In genomic region chr4:43832031-43832430, GRCm38 (mm10) we compare ENCODE assay signal across 22 mouse cellular contexts. TPM values are rescaled to one million over a fixed set of nuclear protein-coding genes. Genes with fewer than 3 reads are reported as not detected.
DNase-seq lines count a peak whose midpoint lies in the region; ATAC-seq and TF ChIP-seq lines count a peak whose summit lies in the region.
"Had no signal": no experiment of that assay in that cellular context is flagged by ENCODE, and none has a peak within 500 bp of the region (broad histone marks: within the 10 kb centered on the region; RNA-seq: fewer than 3 reads in every experiment).

No protein-coding gene starts in this region.

- TF ChIP-seq RAD21 in CH12.LX (IDR thresholded peaks at IDR 0.05; ENCODE audit: low read depth, low read length): no peak; the same call in 1 of the 2 replicates

- no peaks in the 10 kb centered on the region for H3K9me3 ChIP-seq in forebrain, embryonic 11.5 days (ENCODE audit: control insufficient read depth, low read length)
- H3K9me3 ChIP-seq in forebrain, postnatal 0 days (ENCODE audit: low read length): no peaks in the 10 kb centered on the region
- H3K9me3 ChIP-seq in CH12.LX (replicated peaks; ENCODE audit: low read length): no peaks in the 10 kb centered on the region
- no peaks in the 10 kb centered on the region for H3K9me3 ChIP-seq in kidney, embryonic 14.5 days (ENCODE audit: control insufficient read depth, low read length)
- H3K9me3 ChIP-seq: embryonic facial prominence, embryonic 13.5 days; forebrain, embryonic 10.5 days; limb, embryonic 15.5 days; neural tube, embryonic 12.5 days had no signal

- no peak overlapping the region for H3K27ac ChIP-seq in forebrain, embryonic 11.5 days (ENCODE audit: low read depth, low read length)
- H3K27ac ChIP-seq in forebrain, postnatal 0 days (ENCODE audit: low read depth, low read length): no peak overlapping the region
- H3K27ac ChIP-seq in CH12.LX (ENCODE audit: insufficient read depth, low read depth): no peak overlapping the region
- no peak overlapping the region for H3K27ac ChIP-seq in kidney, embryonic 14.5 days (ENCODE audit: low read depth, low read length)
- H3K27ac ChIP-seq: embryonic facial prominence, embryonic 13.5 days; forebrain, embryonic 10.5 days; heart, adult 2 months; limb, embryonic 15.5 days; macrophage; neural tube, embryonic 12.5 days had no signal

- ATAC-seq in forebrain, embryonic 11.5 days (replicated peaks; ENCODE audit: low FRiP score): no peak
- no peak for ATAC-seq in forebrain, postnatal 0 days
- no peak for ATAC-seq in kidney, embryonic 14.5 days (ENCODE audit: low FRiP score, low TSS enrichment)

- no peak overlapping the region for H3K4me2 ChIP-seq in forebrain, embryonic 11.5 days (ENCODE audit: low read depth, low read length, severe bottlenecking)
- H3K4me2 ChIP-seq in forebrain, postnatal 0 days (ENCODE audit: low read depth): no peak overlapping the region
- H3K4me2 ChIP-seq in CH12.LX (ENCODE audit: insufficient read depth, low read depth, poor library complexity, severe bottlenecking): no peak overlapping the region
- no peak overlapping the region for H3K4me2 ChIP-seq in kidney, embryonic 14.5 days (replicated peaks; ENCODE audit: low read depth, low read length)
- H3K4me2 ChIP-seq: embryonic facial prominence, embryonic 13.5 days; limb, embryonic 15.5 days; neural tube, embryonic 12.5 days had no signal

- TF ChIP-seq CTCF in forebrain, postnatal 0 days (IDR thresholded peaks at IDR 0.05; ENCODE audit: low read depth): no peak
- TF ChIP-seq CTCF in lung, adult 2 months (IDR thresholded peaks at IDR 0.05; ENCODE audit: insufficient read depth, low read length): peak; percentile 19; the same call in 1 of the 2 replicates
- peak in 1 of 2 experiments; percentile 41; a peak in 2 of 4 replicates for TF ChIP-seq CTCF in CH12.LX (conservative IDR thresholded peaks at IDR 0.05 in 1 of 2, IDR thresholded peaks at IDR 0.05 in 1 of 2; ENCODE audit: low read depth in 2 of 2, low read length in 2 of 2)

- DNase-seq in forebrain, embryonic 11.5 days (ENCODE audit: low spot score): peak; percentile 50
- DNase-seq in forebrain, postnatal 0 days: no peak
- no peak for DNase-seq in lung, adult 2 months
- DNase-seq in lung, postnatal 25 days (ENCODE audit: low spot score): no peak
- DNase-seq in CH12.LX (ENCODE audit: extremely low read depth) (peak; percentile 10), ZHBTc4 (ENCODE audit: low read depth, low spot score) (peak; percentile 78)
- DNase-seq in Muller cell, postnatal 12 days (ENCODE audit: inconsistent ontology term): no peak
- DNase-seq: cerebellum, postnatal 36 days; heart, postnatal 14 days; thymus, adult 18-20 months had no signal

- H3K36me3 ChIP-seq in forebrain, embryonic 11.5 days (ENCODE audit: control insufficient read depth, insufficient read depth, low read length): no peaks in the 10 kb centered on the region
- H3K36me3 ChIP-seq in forebrain, postnatal 0 days (ENCODE audit: insufficient read depth): no peaks in the 10 kb centered on the region
- no peaks in the 10 kb centered on the region for H3K36me3 ChIP-seq in CH12.LX (replicated peaks in 1 of 2; ENCODE audit: control insufficient read depth in 1 of 2, insufficient read depth in 1 of 2, low read length in 1 of 2)
- no peaks in the 10 kb centered on the region for H3K36me3 ChIP-seq in kidney, embryonic 14.5 days (ENCODE audit: control insufficient read depth, insufficient read depth, low read length)
- H3K36me3 ChIP-seq: embryonic facial prominence, embryonic 13.5 days; forebrain, embryonic 10.5 days; limb, embryonic 15.5 days; neural tube, embryonic 12.5 days had no signal

- WGBS in forebrain, embryonic 11.5 days: 70% methylated on average over 5 of the region's 5 CpGs
- WGBS in forebrain, postnatal 0 days: 74% methylated on average over 5 of the region's 5 CpGs
- WGBS in lung, adult 2 months: 58% methylated on average over 5 of the region's 5 CpGs
- WGBS in kidney, embryonic 14.5 days: 62% methylated on average over 5 of the region's 5 CpGs

- no peaks in the 10 kb centered on the region for H3K27me3 ChIP-seq in forebrain, embryonic 11.5 days (ENCODE audit: control insufficient read depth, insufficient read depth, low read length)
- no peaks in the 10 kb centered on the region for H3K27me3 ChIP-seq in forebrain, postnatal 0 days (ENCODE audit: insufficient read depth, low read length)
- peaks cover 55% of the 10 kb centered on the region for H3K27me3 ChIP-seq in CH12.LX (replicated peaks)
- H3K27me3 ChIP-seq in kidney, embryonic 14.5 days (ENCODE audit: control insufficient read depth, insufficient read depth, low read length): no peaks in the 10 kb centered on the region
- H3K27me3 ChIP-seq: embryonic facial prominence, embryonic 13.5 days; limb, embryonic 15.5 days; neural tube, embryonic 12.5 days had no signal

- TF ChIP-seq EP300 in CH12.LX (IDR thresholded peaks at IDR 0.05; ENCODE audit: low read length): no peak

- no peaks in the 10 kb centered on the region for H3K79me2 ChIP-seq in CH12.LX (replicated peaks; ENCODE audit: control insufficient read depth, extremely low read depth, insufficient read depth, poor library complexity, severe bottlenecking)

- no peaks in the 10 kb centered on the region for H3K4me1 ChIP-seq in forebrain, embryonic 11.5 days (replicated peaks; ENCODE audit: control insufficient read depth, insufficient read depth, low read length)
- no peaks in the 10 kb centered on the region for H3K4me1 ChIP-seq in forebrain, postnatal 0 days (ENCODE audit: insufficient read depth)
- no peaks in the 10 kb centered on the region for H3K4me1 ChIP-seq in lung, adult 2 months (ENCODE audit: control insufficient read depth, insufficient read depth, low read length)
- peaks cover 0 to 13% of the 10 kb centered on the region in 2 experiments; a peak in 2 of 4 replicates for H3K4me1 ChIP-seq in CH12.LX (ENCODE audit: control insufficient read depth in 1 of 2, insufficient read depth in 2 of 2)
- no peaks in the 10 kb centered on the region for H3K4me1 ChIP-seq in kidney, embryonic 14.5 days (ENCODE audit: control insufficient read depth, insufficient read depth, low read length)
- H3K4me1 ChIP-seq: embryonic facial prominence, embryonic 13.5 days; forebrain, embryonic 10.5 days; limb, embryonic 15.5 days; neural tube, embryonic 12.5 days had no signal

- dilution Hi-C loops in CH12.LX (cut with MboI; ENCODE audit: extremely low pct_ligation_motif_present, extremely low pct_unique_long_range_greater_than_20kb, low sequenced_read_pairs): no loop called here

- no peak overlapping the region for H3K4me3 ChIP-seq in forebrain, embryonic 11.5 days (ENCODE audit: low read depth, low read length)
- H3K4me3 ChIP-seq in forebrain, postnatal 0 days (ENCODE audit: low read depth, low read length): no peak overlapping the region
- H3K4me3 ChIP-seq in lung, adult 2 months (replicated peaks; ENCODE audit: extremely low read depth, low read depth, low read length): no peak overlapping the region
- no peak overlapping the region for H3K4me3 ChIP-seq in CH12.LX (replicated peaks in 1 of 3; ENCODE audit: low read depth in 2 of 3, low read length in 2 of 3, poor library complexity in 1 of 3)
- no peak overlapping the region for H3K4me3 ChIP-seq in kidney, embryonic 14.5 days (ENCODE audit: low read length)
- H3K4me3 ChIP-seq: embryonic facial prominence, embryonic 13.5 days; forebrain, embryonic 10.5 days; heart, adult 2 months; limb, embryonic 15.5 days; neural tube, embryonic 12.5 days had no signal

- in situ Hi-C loops in CH12.LX (cut with MboI; ENCODE audit: low pct_ligation_motif_present, low pct_unique_long_range_greater_than_20kb, low sequenced_read_pairs): no loop called here

- TF ChIP-seq POLR2A in lung, adult 2 months (IDR thresholded peaks at IDR 0.05; ENCODE audit: borderline replicate concordance, extremely low read depth, low read depth, low read length): no peak
- no peak for TF ChIP-seq POLR2A in CH12.LX (IDR thresholded peaks at IDR 0.05; ENCODE audit: low read depth, low read length)

- no peak overlapping the region for H3K9ac ChIP-seq in forebrain, embryonic 11.5 days (ENCODE audit: low read length)
- no peak overlapping the region for H3K9ac ChIP-seq in forebrain, postnatal 0 days
- H3K9ac ChIP-seq in CH12.LX (ENCODE audit: insufficient read depth, low read depth): no peak overlapping the region
- H3K9ac ChIP-seq in kidney, embryonic 14.5 days (ENCODE audit: low read depth, low read length): no peak overlapping the region
- H3K9ac ChIP-seq: embryonic facial prominence, embryonic 13.5 days; limb, embryonic 15.5 days; neural tube, embryonic 12.5 days had no signal

RNA-seq across cellular contexts. Expression of gene Olfr157, which starts 8.0 kb away (rescaled TPM):
- not detected in 2 replicates for polyA plus RNA-seq in forebrain, embryonic 11.5 days (2014; fragmentation: Nextera tagmentation; extraction: Ambion mirVana)
- not detected in 2 replicates for total RNA-seq in forebrain, postnatal 0 days (2014; rRNA removed)
- not detected in 2 replicates for polyA plus RNA-seq in forebrain, postnatal 0 days (2015; fragmentation: Nextera tagmentation; extraction: Ambion mirVana)
- polyA plus RNA-seq in lung, adult 2 months (2012; rRNA removed): not detected in 2 replicates
- not detected in 2 replicates for total RNA-seq in CH12.LX (2012; rRNA removed)
- not detected in 2 replicates for total RNA-seq in CH12.LX (2014; rRNA removed)
- polyA plus RNA-seq in CH12.LX (2012; ENCODE audit: insufficient read length, low read depth): 0.03 TPM in 1 of 2 replicates, not detected in the other
- polyA plus RNA-seq in kidney, embryonic 14.5 days (2014; fragmentation: Nextera tagmentation; extraction: Ambion mirVana): not detected in 2 replicates
- total RNA-seq: adrenal gland, postnatal 36 days; heart, adult 2 months; heart, postnatal 14 days; midbrain, postnatal 0 days had no signal
- polyA plus RNA-seq: C2C12; embryonic facial prominence, embryonic 13.5 days; forebrain, embryonic 10.5 days; heart, adult 2 months; limb, embryonic 15.5 days; macrophage; midbrain, postnatal 0 days; neural tube, embryonic 12.5 days; spleen, adult 2 months had no signal

RNA-seq across cellular contexts. Expression of gene Olfr156, which starts 8.3 kb away (rescaled TPM):
- not detected in 2 replicates for polyA plus RNA-seq in forebrain, embryonic 11.5 days (2014; fragmentation: Nextera tagmentation; extraction: Ambion mirVana)
- total RNA-seq in forebrain, postnatal 0 days (2014; rRNA removed): not detected in 2 replicates
- not detected in 2 replicates for polyA plus RNA-seq in forebrain, postnatal 0 days (2015; fragmentation: Nextera tagmentation; extraction: Ambion mirVana)
- polyA plus RNA-seq in lung, adult 2 months (2012; rRNA removed): not detected in 2 replicates
- not detected in 2 replicates for total RNA-seq in CH12.LX (2012; rRNA removed)
- total RNA-seq in CH12.LX (2014; rRNA removed): not detected in 2 replicates
- not detected in 2 replicates for polyA plus RNA-seq in CH12.LX (2012; ENCODE audit: insufficient read length, low read depth)
- polyA plus RNA-seq in kidney, embryonic 14.5 days (2014; fragmentation: Nextera tagmentation; extraction: Ambion mirVana): not detected in 2 replicates
- total RNA-seq: adrenal gland, postnatal 36 days; heart, adult 2 months; heart, postnatal 14 days; midbrain, postnatal 0 days had no signal
- polyA plus RNA-seq: C2C12; embryonic facial prominence, embryonic 13.5 days; forebrain, embryonic 10.5 days; heart, adult 2 months; large intestine, adult 2 months; limb, embryonic 15.5 days; macrophage; midbrain, postnatal 0 days; neural tube, embryonic 12.5 days; spleen, adult 2 months had no signal

RNA-seq across cellular contexts. Expression of gene Olfr155, which starts 19.3 kb away (rescaled TPM):
- not detected in 2 replicates for polyA plus RNA-seq in forebrain, embryonic 11.5 days (2014; fragmentation: Nextera tagmentation; extraction: Ambion mirVana)
- total RNA-seq in forebrain, postnatal 0 days (2014; rRNA removed): not detected in 2 replicates
- polyA plus RNA-seq in forebrain, postnatal 0 days (2015; fragmentation: Nextera tagmentation; extraction: Ambion mirVana): not detected in 2 replicates
- not detected in 2 replicates for polyA plus RNA-seq in lung, adult 2 months (2012; rRNA removed)
- total RNA-seq in CH12.LX (2012; rRNA removed) (not detected in 2 replicates), CH12.LX (2014; rRNA removed) (not detected in 2 replicates)
- not detected in 2 replicates for polyA plus RNA-seq in CH12.LX (2012; ENCODE audit: insufficient read length, low read depth)
- polyA plus RNA-seq in kidney, embryonic 14.5 days (2014; fragmentation: Nextera tagmentation; extraction: Ambion mirVana): not detected in 2 replicates
- total RNA-seq: adrenal gland, postnatal 36 days; heart, adult 2 months; heart, postnatal 14 days; midbrain, postnatal 0 days had no signal
- polyA plus RNA-seq: C2C12; embryonic facial prominence, embryonic 13.5 days; forebrain, embryonic 10.5 days; heart, adult 2 months; large intestine, adult 2 months; limb, embryonic 15.5 days; macrophage; midbrain, postnatal 0 days; neural tube, embryonic 12.5 days; spleen, adult 2 months had no signal

RNA-seq across cellular contexts. Expression of gene Reck, which starts 43.3 kb away (rescaled TPM):
- 11.3 and 11.8 TPM in 2 replicates for polyA plus RNA-seq in forebrain, embryonic 11.5 days (2014; fragmentation: Nextera tagmentation; extraction: Ambion mirVana)
- total RNA-seq in forebrain, postnatal 0 days (2014; rRNA removed): 3.5 and 6.5 TPM in 2 replicates
- 2.2 and 2.8 TPM in 2 replicates for polyA plus RNA-seq in forebrain, postnatal 0 days (2015; fragmentation: Nextera tagmentation; extraction: Ambion mirVana)
- 39.4 and 43.8 TPM in 2 replicates for polyA plus RNA-seq in lung, adult 2 months (2012; rRNA removed)
- total RNA-seq in CH12.LX (2012; rRNA removed) (0.55 and 0.68 TPM in 2 replicates), CH12.LX (2014; rRNA removed) (0.34 and 0.44 TPM in 2 replicates)
- 1.4 and 1.8 TPM in 2 replicates for polyA plus RNA-seq in CH12.LX (2012; ENCODE audit: insufficient read length, low read depth)
- 16.9 and 26.2 TPM in 2 replicates for polyA plus RNA-seq in kidney, embryonic 14.5 days (2014; fragmentation: Nextera tagmentation; extraction: Ambion mirVana)

Comparison
In these comparisons a context has a peak if more than half of its experiments do, and no peak if none do; other contexts are left out.
1. DNase-seq: peak in forebrain, embryonic 11.5 days (single experiment), CH12.LX (single experiment) and ZHBTc4 (single experiment); none in forebrain, postnatal 0 days (single experiment), lung, adult 2 months (single experiment), lung, postnatal 25 days (single experiment) and Muller cell, postnatal 12 days (single experiment).